Mouse (Mus musculus) ES-E14 (cell line): ENCODE data around the gene Il4i1.

ENCODE experiments used
- CHD2 ChIP-seq: IDR thresholded peaks from 2 replicates; pipeline ENCODE4 v1.6.1; 2014; ENCODE audit warnings: mild to moderate bottlenecking, low read depth, low read length, inconsistent platforms
- HCFC1 ChIP-seq: IDR thresholded peaks from 2 replicates; pipeline ENCODE4 v1.6.1; 2012; ENCODE audit warnings: low read length, inconsistent platforms, borderline replicate concordance; ENCODE audit not compliant: insufficient read depth
- MAFK ChIP-seq: IDR thresholded peaks from 2 replicates; pipeline ENCODE4 v1.6.1; 2014; ENCODE audit warnings: mild to moderate bottlenecking, low read depth, low read length, inconsistent platforms; ENCODE audit not compliant: insufficient read depth
- ZC3H11A ChIP-seq: IDR thresholded peaks from 2 replicates; pipeline ENCODE4 v1.6.1; 2012; ENCODE audit warnings: low read depth, mild to moderate bottlenecking, inconsistent platforms, low read length, borderline replicate concordance
- ZNF384 ChIP-seq: IDR thresholded peaks from 2 replicates; pipeline ENCODE4 v1.6.1; 2012; ENCODE audit warnings: low read depth, low read length, inconsistent platforms

DNA sequence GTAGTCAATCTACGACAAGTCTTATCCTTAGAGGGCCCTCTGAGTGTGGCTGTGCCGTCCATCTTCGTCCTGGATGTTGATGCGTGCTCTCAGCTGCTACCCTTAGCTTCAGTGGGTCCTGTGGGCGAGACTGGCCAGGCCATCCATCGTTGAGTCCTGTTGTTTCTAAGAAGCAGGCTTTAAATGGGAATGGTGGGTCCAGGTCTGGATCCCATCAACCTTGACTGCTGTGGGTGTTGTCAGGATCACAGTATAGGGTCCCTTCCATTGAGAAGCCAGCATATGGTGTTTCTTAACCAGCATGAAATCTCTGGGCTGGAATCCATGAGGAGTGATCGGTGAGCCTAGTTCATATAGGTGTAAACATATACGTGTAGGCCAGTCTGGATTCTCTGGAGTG, 36.1 kb upstream of the Il4i1 start:
- TF ChIP-seq CHD2 (no peak), ZC3H11A (no peak), MAFK (no peak), ZNF384 (no peak), HCFC1 (no peak)
